Mouse (Mus musculus): ENCODE data around the gene Ppp1cc. TPM values are rescaled to one million over a fixed set of nuclear protein-coding genes. Genes with fewer than 3 reads are reported as not detected.
A peak's percentile ranks its signal among the peaks of the same experiment; 100 is the strongest.

The Ppp1cc gene
- polyA plus RNA-seq, 1 experiment: 458 TPM

GRCm38 (mm10) chr5:122200872-122201271 is 42.8 kb downstream of the Ppp1cc start:
- Histone ChIP-seq H3K36me3 (ENCODE audit: control insufficient read depth, insufficient read depth, low read length, poor library complexity, severe bottlenecking) (no peaks in the 10 kb centered on the region), H3K4me1 (ENCODE audit: control insufficient read depth, insufficient read depth, low read length) (no peaks in the 10 kb centered on the region), H3K9me3 (replicated peaks; ENCODE audit: control insufficient read depth, insufficient read depth, low read length, poor library complexity, severe bottlenecking) (peaks cover 4% of the 10 kb centered on the region), H3K4me3 (ENCODE audit: low read depth, low read length) (no peak overlapping the region), H3K9ac (ENCODE audit: low read depth, poor library complexity, severe bottlenecking) (no peak overlapping the region), H3K27ac (ENCODE audit: insufficient read depth, low read length) (no peak overlapping the region), H3K27me3 (ENCODE audit: control insufficient read depth, insufficient read depth, low read length, poor library complexity, severe bottlenecking) (no peaks in the 10 kb centered on the region)
- TF ChIP-seq EP300 (IDR thresholded peaks at IDR 0.05; ENCODE audit: insufficient read depth, low read depth, low read length): no peak
- TF ChIP-seq POLR2A (IDR thresholded peaks at IDR 0.05; ENCODE audit: insufficient read depth, low read length): no peak
- TF ChIP-seq CTCF (IDR thresholded peaks at IDR 0.05; ENCODE audit: low read depth, low read length): no peak

- no peaks in the 10 kb centered on the region for H3K36me3 ChIP-seq (ENCODE audit: control insufficient read depth, insufficient read depth, low read length, poor library complexity, severe bottlenecking)
- H3K27ac ChIP-seq (ENCODE audit: insufficient read depth, low read length): no peak overlapping the region
- H3K9ac ChIP-seq (ENCODE audit: low read depth, poor library complexity, severe bottlenecking): no peak overlapping the region
- TF ChIP-seq CTCF (IDR thresholded peaks at IDR 0.05; ENCODE audit: low read depth, low read length) (no peak), EP300 (IDR thresholded peaks at IDR 0.05; ENCODE audit: insufficient read depth, low read depth, low read length) (no peak), POLR2A (IDR thresholded peaks at IDR 0.05; ENCODE audit: insufficient read depth, low read length) (no peak)
- no peaks in the 10 kb centered on the region for H3K27me3 ChIP-seq (ENCODE audit: control insufficient read depth, insufficient read depth, low read length, poor library complexity, severe bottlenecking)
- H3K4me1 ChIP-seq (ENCODE audit: control insufficient read depth, insufficient read depth, low read length): no peaks in the 10 kb centered on the region
- peaks cover 4% of the 10 kb centered on the region for H3K9me3 ChIP-seq (replicated peaks; ENCODE audit: control insufficient read depth, insufficient read depth, low read length, poor library complexity, severe bottlenecking)
- H3K4me3 ChIP-seq (ENCODE audit: low read depth, low read length): no peak overlapping the region
Observed at GRCm38 (mm10) chr5:122201904-122202303, 43.8 kb downstream of the Ppp1cc start.

- H3K4me3 ChIP-seq (ENCODE audit: low read depth, low read length): no peak overlapping the region
- TF ChIP-seq POLR2A (IDR thresholded peaks at IDR 0.05; ENCODE audit: insufficient read depth, low read length): no peak
- no peak for TF ChIP-seq CTCF (IDR thresholded peaks at IDR 0.05; ENCODE audit: low read depth, low read length)
- no peak for TF ChIP-seq EP300 (IDR thresholded peaks at IDR 0.05; ENCODE audit: insufficient read depth, low read depth, low read length)
- peaks cover 4% of the 10 kb centered on the region for H3K9me3 ChIP-seq (replicated peaks; ENCODE audit: control insufficient read depth, insufficient read depth, low read length, poor library complexity, severe bottlenecking)
- H3K9ac ChIP-seq (ENCODE audit: low read depth, poor library complexity, severe bottlenecking): no peak overlapping the region
- H3K36me3 ChIP-seq (ENCODE audit: control insufficient read depth, insufficient read depth, low read length, poor library complexity, severe bottlenecking): no peaks in the 10 kb centered on the region
- no peaks in the 10 kb centered on the region for H3K27me3 ChIP-seq (ENCODE audit: control insufficient read depth, insufficient read depth, low read length, poor library complexity, severe bottlenecking)
- H3K27ac ChIP-seq (ENCODE audit: insufficient read depth, low read length): no peak overlapping the region
- H3K4me1 ChIP-seq (ENCODE audit: control insufficient read depth, insufficient read depth, low read length): no peaks in the 10 kb centered on the region
Observed at GRCm38 (mm10) chr5:122204180-122204579, 46.1 kb downstream of the Ppp1cc start.

GRCm38 (mm10) chr5:122206475-122206874 is 48.4 kb downstream of the Ppp1cc start, which contains the start of gene Hvcn1:
TSS of gene Hvcn1 (plus strand) at chr5:122206804.
- TF ChIP-seq POLR2A (IDR thresholded peaks at IDR 0.05; ENCODE audit: insufficient read depth, low read length) (peak; percentile 68), EP300 (IDR thresholded peaks at IDR 0.05; ENCODE audit: insufficient read depth, low read depth, low read length) (no peak)
- H3K4me1 ChIP-seq (ENCODE audit: control insufficient read depth, insufficient read depth, low read length): peaks cover 4% of the 10 kb centered on the region
- H3K27ac ChIP-seq (ENCODE audit: insufficient read depth, low read length): no peak within 1 kb of the TSS
- peak within 1 kb of the TSS; percentile 85 for H3K4me3 ChIP-seq (ENCODE audit: low read depth, low read length)
- H3K9me3 ChIP-seq (replicated peaks; ENCODE audit: control insufficient read depth, insufficient read depth, low read length, poor library complexity, severe bottlenecking): no peaks in the 10 kb centered on the region
- H3K9ac ChIP-seq (ENCODE audit: low read depth, poor library complexity, severe bottlenecking): peak within 1 kb of the TSS; percentile 62
- no peaks in the 10 kb centered on the region for H3K36me3 ChIP-seq (ENCODE audit: control insufficient read depth, insufficient read depth, low read length, poor library complexity, severe bottlenecking)
- H3K27me3 ChIP-seq (ENCODE audit: control insufficient read depth, insufficient read depth, low read length, poor library complexity, severe bottlenecking): no peaks in the 10 kb centered on the region

- no peak for TF ChIP-seq EP300 (IDR thresholded peaks at IDR 0.05; ENCODE audit: insufficient read depth, low read depth, low read length)
- TF ChIP-seq POLR2A (IDR thresholded peaks at IDR 0.05; ENCODE audit: insufficient read depth, low read length): no peak
- no peak for TF ChIP-seq CTCF (IDR thresholded peaks at IDR 0.05; ENCODE audit: low read depth, low read length)
- Histone ChIP-seq H3K9ac (ENCODE audit: low read depth, poor library complexity, severe bottlenecking) (peak overlapping the region; percentile 24), H3K4me3 (ENCODE audit: low read depth, low read length) (0 out of 2 replicates have a peak overlapping the region, but pooled peaks have one; percentile 13), H3K36me3 (ENCODE audit: control insufficient read depth, insufficient read depth, low read length, poor library complexity, severe bottlenecking) (no peaks in the 10 kb centered on the region), H3K4me1 (ENCODE audit: control insufficient read depth, insufficient read depth, low read length) (peaks cover 4% of the 10 kb centered on the region), H3K27me3 (ENCODE audit: control insufficient read depth, insufficient read depth, low read length, poor library complexity, severe bottlenecking) (no peaks in the 10 kb centered on the region), H3K27ac (ENCODE audit: insufficient read depth, low read length) (peak overlapping the region; percentile 94), H3K9me3 (replicated peaks; ENCODE audit: control insufficient read depth, insufficient read depth, low read length, poor library complexity, severe bottlenecking) (no peaks in the 10 kb centered on the region)
Observed at GRCm38 (mm10) chr5:122208909-122209308, 50.8 kb downstream of the Ppp1cc start.

GRCm38 (mm10) chr5:122209591-122210368 is 51.7 kb downstream of the Ppp1cc start:
- Histone ChIP-seq H3K27ac (ENCODE audit: insufficient read depth, low read length) (peak overlapping the region; percentile 94), H3K9ac (ENCODE audit: low read depth, poor library complexity, severe bottlenecking) (peak overlapping the region; percentile 24), H3K9me3 (replicated peaks; ENCODE audit: control insufficient read depth, insufficient read depth, low read length, poor library complexity, severe bottlenecking) (no peaks in the 10 kb centered on the region), H3K4me3 (ENCODE audit: low read depth, low read length) (peak overlapping the region; percentile 43), H3K4me1 (ENCODE audit: control insufficient read depth, insufficient read depth, low read length) (peaks cover 4% of the 10 kb centered on the region), H3K27me3 (ENCODE audit: control insufficient read depth, insufficient read depth, low read length, poor library complexity, severe bottlenecking) (no peaks in the 10 kb centered on the region), H3K36me3 (ENCODE audit: control insufficient read depth, insufficient read depth, low read length, poor library complexity, severe bottlenecking) (no peaks in the 10 kb centered on the region)
- TF ChIP-seq CTCF (IDR thresholded peaks at IDR 0.05; ENCODE audit: low read depth, low read length): no peak
- peak; percentile 18 for TF ChIP-seq POLR2A (IDR thresholded peaks at IDR 0.05; ENCODE audit: insufficient read depth, low read length)
- 0 out of 2 replicates have a peak, but pooled peaks have one; percentile 52 for TF ChIP-seq EP300 (IDR thresholded peaks at IDR 0.05; ENCODE audit: insufficient read depth, low read depth, low read length)
